Mouse (Mus musculus) lung, adult 2 months (tissue): Measurements from ENCODE around the gene Rad51d.

Experiments used
- CTCF ChIP-seq: fragments of 200-500 bp; IDR thresholded peaks from 2 replicates; pipeline ENCODE4 v1.5.1; 2011; ENCODE audit warnings: mild to moderate bottlenecking, low read length, control low read depth; ENCODE audit not compliant: insufficient read depth
- POLR2A ChIP-seq: fragments of 200-500 bp; IDR thresholded peaks from 2 replicates; pipeline ENCODE4 v1.6.1; 2011; ENCODE audit warnings: low read depth, mild to moderate bottlenecking, control low read depth, low read length, borderline replicate concordance; ENCODE audit errors: extremely low read depth

GRCm38 (mm10) chr11:82886559-82886958 lies 3.9 kb downstream of the Rad51d start:
- TF ChIP-seq POLR2A: no peak
- no peak for TF ChIP-seq CTCF
